Mouse (Mus musculus): ENCODE data around the gene 0610040J01Rik.

DNA sequence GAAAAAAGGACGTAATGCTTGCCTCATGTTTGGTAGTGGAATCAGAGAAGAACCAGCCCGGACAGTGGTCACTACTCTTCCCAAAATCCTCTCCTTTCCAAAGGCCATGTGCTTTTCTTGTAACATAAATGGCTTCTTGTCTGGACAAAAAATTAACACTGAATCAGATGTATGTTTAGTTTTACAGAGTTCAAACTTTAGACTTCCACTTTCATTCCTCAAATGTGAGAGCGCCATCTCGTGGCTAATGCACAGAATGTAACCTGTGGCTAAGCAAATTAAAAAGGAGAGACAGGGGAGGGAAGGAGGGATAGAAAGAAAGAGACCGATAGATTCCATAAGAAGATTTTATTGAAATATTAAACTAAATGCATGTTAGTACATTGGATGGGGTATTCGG lies 45.4 kb upstream of the 0610040J01Rik start:
- TF ChIP-seq POLR2A (IDR thresholded peaks at IDR 0.05; ENCODE audit: low read depth, low read length) (no peak), CTCF (IDR thresholded peaks at IDR 0.05; ENCODE audit: extremely low read depth, insufficient read length, insufficient replicate concordance, low read depth, low read length) (no peak)

Data from small intestine, adult 2 months (tissue).